Mouse (Mus musculus) embryonic facial prominence, embryonic 11.5 days (tissue): ENCODE measurements at regions not wholly inside any gene's neighbourhood (a gene's known extent, or its start where the extent isn't known, plus 50 kb on each side); places are given as distances from the start of the nearest gene placed in this dataset.

Experiments used
- ATAC-seq: fragments of 200-750 bp; cut with Nextera tagmentation; replicated peaks from 2 replicates; pipeline ENCODE4 v1.8.0; 2017; ENCODE audit warnings: low read depth; ENCODE audit not compliant: insufficient number of reproducible peaks, low FRiP score, low TSS enrichment
- DNase-seq: peaks from one replicate; pipeline ENCODE4 v3.0.0-alpha.2; 2015; ENCODE audit warnings: low spot score
- H3K27ac ChIP-seq: fragments of 300-500 bp; sonication (generic); replicated peaks from 2 replicates; pipeline ENCODE4 v1.5.1; 2014; ENCODE audit warnings: mild to moderate bottlenecking, low read depth, low read length, control low read depth
- H3K27me3 ChIP-seq: fragments of 300-500 bp; sonication (generic); 2 replicates; pipeline ENCODE4 v1.6.1; 2014; ENCODE audit warnings: mild to moderate bottlenecking, low read length, moderate library complexity, mixed read lengths; ENCODE audit not compliant: control insufficient read depth, insufficient read depth
- H3K36me3 ChIP-seq: fragments of 300-500 bp; sonication (generic); replicated peaks from 2 replicates; pipeline ENCODE4 v1.6.1; 2014; ENCODE audit warnings: low read depth, mild to moderate bottlenecking, low read length, moderate library complexity, mixed read lengths; ENCODE audit not compliant: control insufficient read depth, insufficient read depth
- H3K4me1 ChIP-seq: fragments of 300-500 bp; sonication (generic); 2 replicates; pipeline ENCODE4 v1.6.1; 2014; ENCODE audit warnings: low read length, mixed read lengths; ENCODE audit not compliant: control insufficient read depth, insufficient read depth
- H3K4me2 ChIP-seq: fragments of 300-500 bp; sonication (generic); 2 replicates; pipeline ENCODE4 v1.6.1; 2014; ENCODE audit warnings: low read depth, mild to moderate bottlenecking, control low read depth, low read length, moderate library complexity
- H3K4me3 ChIP-seq: fragments of 300-500 bp; sonication (generic); 2 replicates; pipeline ENCODE4 v1.5.1; 2014; ENCODE audit warnings: low read depth, low read length, control low read depth
- H3K9ac ChIP-seq: fragments of 300-500 bp; sonication (generic); replicated peaks from 2 replicates; pipeline ENCODE4 v1.6.1; 2014; ENCODE audit warnings: mild to moderate bottlenecking, control low read depth, low read length
- H3K9me3 ChIP-seq: fragments of 300-500 bp; sonication (generic); replicated peaks from 2 replicates; pipeline ENCODE4 v1.6.1; 2016; ENCODE audit warnings: mild to moderate bottlenecking, low read length, inconsistent platforms, mixed read lengths; ENCODE audit not compliant: control insufficient read depth
- WGBS: fragments of 180-500 bp; shearing (Covaris S2); extraction: QIAGEN DNeasy Blood & Tissue Kit; methylation state at CpG from one replicate; pipeline ENCODE4 v1.1.7; 2014; 5-methylcytosine and 5-hydroxymethylcytosine counted together

DNA sequence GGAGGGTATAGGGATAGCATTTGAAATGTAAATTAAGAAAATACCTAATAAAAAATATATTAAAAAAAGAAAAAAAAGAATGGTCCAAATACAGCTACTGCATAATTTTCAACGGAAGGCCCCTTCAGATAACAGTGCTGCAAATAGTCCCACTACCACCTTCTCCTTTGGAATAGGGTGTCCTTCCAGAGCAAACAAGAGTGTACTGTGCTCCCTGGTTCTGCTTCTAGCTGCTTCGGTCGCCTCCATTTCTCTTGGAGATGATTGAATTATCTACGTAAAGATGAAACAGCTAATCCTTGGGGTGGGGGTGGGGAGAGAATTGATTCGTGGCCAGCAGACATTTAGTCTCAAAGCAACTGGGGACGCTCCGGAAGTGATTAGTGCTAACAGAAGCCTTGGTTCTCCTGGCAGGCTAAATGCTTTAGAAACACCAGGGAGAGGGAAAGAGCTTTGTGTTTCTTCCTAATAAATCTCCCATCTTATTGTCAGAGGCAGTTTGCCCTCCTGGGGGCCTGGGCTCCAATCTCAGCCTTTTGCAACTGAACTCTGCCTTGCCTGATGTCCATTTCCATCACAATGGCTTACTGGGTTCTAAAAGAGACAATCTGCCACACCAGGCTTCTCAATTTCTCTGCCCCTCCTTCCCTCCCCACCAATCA, 184.5 kb upstream of the Tbl1xr1 start:
- no peak overlapping the region for H3K4me3 ChIP-seq
- H3K9ac ChIP-seq = no peak overlapping the region
- H3K4me2 ChIP-seq = no peak overlapping the region
- no peaks in the 10 kb centered on the region for H3K36me3 ChIP-seq
- no peaks in the 10 kb centered on the region for H3K4me1 ChIP-seq
- ATAC-seq (peak; percentile 57; the same call in 1 of the 2 replicates), DNase-seq (peak; percentile 46)
- 12% methylated on average over 7 of the region's 7 CpGs for WGBS
- H3K27me3 ChIP-seq = no peaks in the 10 kb centered on the region
- no peaks in the 10 kb centered on the region for H3K9me3 ChIP-seq
- H3K27ac ChIP-seq = no peak overlapping the region

DNA sequence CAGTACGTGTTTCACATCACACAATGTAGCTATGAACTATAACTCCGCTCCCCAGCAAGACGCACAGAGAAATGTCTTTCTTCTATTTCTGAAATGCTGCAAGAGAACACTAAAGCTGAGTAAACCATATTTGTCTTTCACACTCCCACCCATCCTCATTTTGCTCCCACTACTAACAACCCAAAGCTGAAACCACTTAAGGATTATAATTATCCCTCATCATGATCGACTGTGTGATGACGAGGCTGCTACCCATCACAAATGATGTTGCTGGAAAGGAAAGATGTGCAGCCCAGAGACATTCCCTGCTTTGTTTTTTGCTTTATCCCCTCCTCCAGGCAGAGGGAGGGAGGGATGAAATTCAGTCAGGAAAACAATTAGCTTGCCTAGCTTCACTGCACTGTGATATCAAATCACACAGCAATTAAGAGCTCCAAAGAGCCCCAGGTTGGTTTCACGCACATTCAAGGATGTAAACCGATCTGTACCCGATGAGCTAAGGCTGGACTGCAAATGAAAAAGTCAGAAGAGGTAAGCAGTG, 183.5 kb upstream of the Tbl1xr1 start:
- 28% methylated on average over 8 of the region's 8 CpGs for WGBS
- H3K4me1 ChIP-seq = no peaks in the 10 kb centered on the region
- DNase-seq (peak; percentile 31), ATAC-seq (peak; percentile 69)
- no peak overlapping the region for H3K27ac ChIP-seq
- no peaks in the 10 kb centered on the region for H3K36me3 ChIP-seq
- no peak overlapping the region for H3K4me2 ChIP-seq
- no peaks in the 10 kb centered on the region for H3K27me3 ChIP-seq
- no peaks in the 10 kb centered on the region for H3K9me3 ChIP-seq
- no peak overlapping the region for H3K4me3 ChIP-seq
- H3K9ac ChIP-seq = no peak overlapping the region

DNA sequence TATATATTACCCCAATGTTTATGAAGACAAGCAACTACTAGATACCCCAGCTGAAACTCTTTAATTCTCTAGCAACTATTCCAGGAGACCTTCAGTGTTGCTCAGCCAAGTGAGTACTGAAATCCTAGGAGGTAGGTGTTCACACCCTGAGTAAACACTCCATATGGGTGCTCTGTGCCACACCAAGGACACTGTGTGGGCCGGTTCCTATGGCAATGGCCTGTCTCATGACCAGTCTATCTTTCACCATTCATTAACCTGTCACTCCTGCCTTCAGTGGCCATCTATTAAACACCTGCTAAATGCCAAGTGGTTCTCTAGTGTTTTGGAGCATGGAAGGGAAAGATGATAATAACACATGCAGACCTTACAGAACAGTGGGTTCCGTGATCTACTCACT, 180.9 kb upstream of the Tbl1xr1 start:
- ATAC-seq = no peak
- H3K9ac ChIP-seq = no peak overlapping the region
- 91% methylated on average over 2 of the region's 2 CpGs for WGBS
- H3K36me3 ChIP-seq = no peaks in the 10 kb centered on the region
- no peaks in the 10 kb centered on the region for H3K27me3 ChIP-seq
- H3K4me1 ChIP-seq = no peaks in the 10 kb centered on the region
- H3K27ac ChIP-seq = no peak overlapping the region
- DNase-seq = no peak
- H3K9me3 ChIP-seq = no peaks in the 10 kb centered on the region
- no peak overlapping the region for H3K4me3 ChIP-seq
- H3K4me2 ChIP-seq = no peak overlapping the region

DNA sequence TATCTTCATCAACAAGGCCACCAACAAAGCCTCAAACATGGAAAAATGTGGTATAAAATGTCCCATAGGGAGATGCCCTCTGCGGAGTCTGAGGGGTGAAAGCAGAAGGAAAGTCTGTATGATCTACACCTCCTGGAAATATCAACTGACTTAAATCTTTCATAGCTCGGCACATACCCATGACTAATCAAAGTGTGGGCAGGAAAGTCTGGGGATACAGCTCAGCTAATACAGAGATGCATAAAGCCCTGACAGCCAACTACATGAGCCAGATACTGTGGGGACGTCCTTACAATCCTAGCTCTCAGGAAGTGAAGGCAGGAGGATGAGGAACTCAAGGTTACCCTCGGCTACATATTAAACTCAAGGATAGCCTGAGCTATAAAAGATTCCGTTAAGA, 178.2 kb upstream of the Tbl1xr1 start:
- H3K4me1 ChIP-seq = no peaks in the 10 kb centered on the region
- H3K4me2 ChIP-seq = no peak overlapping the region
- no peaks in the 10 kb centered on the region for H3K9me3 ChIP-seq
- no peaks in the 10 kb centered on the region for H3K36me3 ChIP-seq
- no peak for ATAC-seq
- 71% methylated on average over 5 of the region's 5 CpGs for WGBS
- no peak overlapping the region for H3K4me3 ChIP-seq
- no peak overlapping the region for H3K9ac ChIP-seq
- H3K27me3 ChIP-seq = no peaks in the 10 kb centered on the region
- no peak for DNase-seq
- H3K27ac ChIP-seq = no peak overlapping the region

DNA sequence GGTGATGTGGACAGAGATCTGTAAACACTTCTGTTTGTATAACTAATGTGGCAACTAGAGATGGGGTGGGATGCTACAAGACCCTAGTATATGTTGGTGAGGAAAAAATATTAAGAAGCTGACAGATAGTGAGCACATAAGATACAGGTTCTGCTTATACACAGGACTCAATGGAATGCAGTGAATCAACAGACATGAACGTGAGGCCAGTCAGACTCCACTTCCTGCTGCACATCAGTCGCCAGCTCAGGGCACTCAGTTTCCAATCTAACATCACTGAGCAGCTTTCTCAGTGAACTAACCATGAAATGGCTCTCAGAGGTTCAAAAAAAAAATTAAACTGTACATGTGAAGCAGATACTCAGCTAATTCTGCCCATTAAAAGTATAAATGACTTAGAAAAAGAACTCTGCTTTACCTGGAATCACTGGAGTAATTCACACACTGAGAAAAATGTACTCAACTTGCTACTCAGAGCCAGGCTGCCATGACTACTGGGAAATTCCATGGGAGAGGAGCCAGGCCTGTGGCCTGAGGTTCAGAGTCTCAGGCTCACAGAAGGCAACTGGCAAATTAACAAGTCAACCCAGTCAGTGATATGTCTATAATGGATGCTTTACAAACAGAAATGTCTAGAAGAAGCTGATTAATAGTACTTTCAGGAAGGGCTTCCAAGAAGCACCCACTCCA, 170.9 kb upstream of the Tbl1xr1 start:
- no peaks in the 10 kb centered on the region for H3K4me1 ChIP-seq
- H3K4me3 ChIP-seq = no peak overlapping the region
- no peaks in the 10 kb centered on the region for H3K27me3 ChIP-seq
- WGBS = 54% methylated on average over 2 of the region's 2 CpGs
- no peak for DNase-seq
- H3K36me3 ChIP-seq = no peaks in the 10 kb centered on the region
- ATAC-seq = no peak
- no peaks in the 10 kb centered on the region for H3K9me3 ChIP-seq
- H3K9ac ChIP-seq = no peak overlapping the region
- H3K4me2 ChIP-seq = no peak overlapping the region
- no peak overlapping the region for H3K27ac ChIP-seq

DNA sequence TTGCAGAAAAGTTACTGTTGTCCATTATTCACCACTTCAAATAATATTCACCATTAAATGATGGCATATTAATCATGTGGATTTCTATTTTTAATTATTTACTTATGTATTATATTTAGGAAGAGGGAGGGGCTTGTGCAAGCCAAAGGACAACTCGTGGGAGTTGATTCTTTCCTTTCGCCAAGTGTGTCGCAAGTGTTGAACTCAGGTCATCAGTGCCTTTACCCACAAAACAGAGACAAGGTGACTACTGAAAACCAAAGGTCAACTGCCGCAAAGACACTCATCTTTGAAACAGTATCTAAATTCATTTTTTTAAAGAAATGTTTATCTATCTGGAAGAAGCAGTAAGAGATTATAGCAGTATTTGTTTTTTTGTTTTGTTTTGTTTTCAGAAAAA, 167.6 kb upstream of the Tbl1xr1 start:
- H3K27me3 ChIP-seq = no peaks in the 10 kb centered on the region
- no peaks in the 10 kb centered on the region for H3K9me3 ChIP-seq
- no peaks in the 10 kb centered on the region for H3K4me1 ChIP-seq
- DNase-seq (no peak), ATAC-seq (no peak)
- H3K4me2 ChIP-seq = no peak overlapping the region
- no peak overlapping the region for H3K27ac ChIP-seq
- 91% methylated on average over 4 of the region's 4 CpGs for WGBS
- H3K9ac ChIP-seq = no peak overlapping the region
- no peak overlapping the region for H3K4me3 ChIP-seq
- H3K36me3 ChIP-seq = no peaks in the 10 kb centered on the region

DNA sequence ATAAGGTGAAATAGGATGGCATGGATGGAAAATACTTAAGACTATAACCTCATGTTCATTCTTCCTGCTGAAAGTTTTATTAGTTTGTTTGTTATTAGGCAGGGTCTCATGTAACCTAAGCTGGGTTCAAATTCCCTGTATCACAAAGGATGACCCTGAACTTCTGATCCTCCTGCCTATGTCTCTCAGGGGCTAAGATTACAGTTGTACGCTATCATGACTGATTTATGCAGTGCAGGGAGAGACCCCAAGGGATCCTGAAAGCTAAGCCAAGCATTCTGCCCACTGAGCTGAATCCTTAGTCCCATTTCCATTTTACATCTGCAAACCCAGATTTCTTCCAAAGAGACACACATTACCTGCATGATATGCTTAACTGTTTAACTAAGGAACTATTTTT, 166.4 kb upstream of the Tbl1xr1 start:
- Histone ChIP-seq H3K27ac (no peak overlapping the region), H3K36me3 (no peaks in the 10 kb centered on the region), H3K27me3 (no peaks in the 10 kb centered on the region), H3K9me3 (no peaks in the 10 kb centered on the region), H3K4me2 (no peak overlapping the region), H3K9ac (no peak overlapping the region), H3K4me3 (no peak overlapping the region), H3K4me1 (no peaks in the 10 kb centered on the region)
- no peak for DNase-seq
- ATAC-seq = no peak
- WGBS = 68% methylated on average over 1 of the region's 1 CpGs

DNA sequence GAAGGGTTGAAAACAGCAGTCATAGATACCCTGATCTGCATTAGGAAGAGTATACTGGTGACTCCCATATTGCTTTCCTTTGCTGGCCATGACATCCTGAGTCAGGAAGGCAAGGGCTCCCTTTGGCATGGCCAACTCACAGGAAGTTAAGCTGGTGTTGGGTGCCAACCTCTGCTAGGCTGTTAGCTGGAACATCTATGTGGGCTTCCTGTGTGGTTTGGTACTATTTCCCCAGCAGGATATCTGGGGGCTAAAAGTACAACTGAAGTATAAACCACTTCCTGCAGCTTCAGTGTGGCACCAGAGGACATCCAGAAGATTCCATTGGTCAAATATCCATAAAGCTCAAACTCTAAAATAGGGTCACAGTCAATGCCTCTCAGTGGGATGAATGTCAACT, 165.4 kb upstream of the Tbl1xr1 start:
- no peaks in the 10 kb centered on the region for H3K9me3 ChIP-seq
- H3K4me1 ChIP-seq = no peaks in the 10 kb centered on the region
- no peaks in the 10 kb centered on the region for H3K36me3 ChIP-seq
- no peak for DNase-seq
- no peak for ATAC-seq
- no peak overlapping the region for H3K4me2 ChIP-seq
- H3K27me3 ChIP-seq = no peaks in the 10 kb centered on the region
- no peak overlapping the region for H3K4me3 ChIP-seq
- H3K27ac ChIP-seq = no peak overlapping the region
- no peak overlapping the region for H3K9ac ChIP-seq
